Mouse (Mus musculus) forebrain, postnatal 0 days (tissue): ENCODE data around the gene Ly6g6d. TPM values are rescaled to one million over a fixed set of nuclear protein-coding genes. Genes with fewer than 3 reads are reported as not detected.
"Not testable (repeated sequence)": the region's sequence is repeated elsewhere in the genome, so short reads cannot be mapped to it uniquely, and the experiment has no call there.

Experiments
- ATAC-seq: fragments of 200-750 bp; cut with Nextera tagmentation; 2 replicates; pipeline ENCODE4 v1.8.0; 2017; ENCODE audit warnings: mild to moderate bottlenecking, moderate library complexity
- DNase-seq: peaks from one replicate; pipeline ENCODE4 v3.0.0-alpha.2; 2015
- H3K27ac ChIP-seq: fragments of 300-500 bp; sonication (generic); 2 replicates; pipeline ENCODE4 v1.5.1; 2014; ENCODE audit warnings: low read depth, mild to moderate bottlenecking, antibody characterized with exemption, low read length, moderate library complexity, mixed read lengths
- H3K27me3 ChIP-seq: fragments of 300-500 bp; sonication (generic); 2 replicates; pipeline ENCODE4 v1.6.1; 2014; ENCODE audit warnings: mild to moderate bottlenecking, low read length, mixed read lengths; ENCODE audit not compliant: insufficient read depth
- H3K36me3 ChIP-seq: fragments of 300-500 bp; sonication (generic); 2 replicates; pipeline ENCODE4 v1.6.1; 2014; ENCODE audit warnings: mild to moderate bottlenecking, moderate library complexity; ENCODE audit not compliant: insufficient read depth
- H3K4me1 ChIP-seq: fragments of 300-500 bp; sonication (generic); 2 replicates; pipeline ENCODE4 v1.6.1; 2014; ENCODE audit warnings: antibody characterized with exemption; ENCODE audit not compliant: insufficient read depth
- H3K4me2 ChIP-seq: fragments of 300-500 bp; sonication (generic); 2 replicates; pipeline ENCODE4 v1.6.1; 2014; ENCODE audit warnings: low read depth, mild to moderate bottlenecking, moderate library complexity
- H3K4me3 ChIP-seq: fragments of 300-500 bp; sonication (generic); 2 replicates; pipeline ENCODE4 v1.5.1; 2014; ENCODE audit warnings: low read depth, low read length, mixed read lengths
- H3K9ac ChIP-seq: fragments of 300-500 bp; sonication (generic); 2 replicates; pipeline ENCODE4 v1.6.1; 2014; ENCODE audit warnings: mild to moderate bottlenecking
- H3K9me3 ChIP-seq: fragments of 300-500 bp; sonication (generic); 2 replicates; pipeline ENCODE4 v1.6.1; 2016; ENCODE audit warnings: low read length
- CTCF ChIP-seq: sonication (generic); IDR thresholded peaks from 2 replicates; pipeline ENCODE4 v1.5.1; 2016; ENCODE audit warnings: antibody characterized with exemption, control low read depth, low read depth
- WGBS: fragments of 180-500 bp; shearing (Covaris S2); extraction: QIAGEN DNeasy Blood & Tissue Kit; methylation state at CpG from one replicate; pipeline ENCODE4 v1.1.7; 2014; 5-methylcytosine and 5-hydroxymethylcytosine counted together
- polyA plus RNA-seq: library from polyadenylated mRNA; unstranded; fragments of >200 nt; fragmentation: Nextera tagmentation; extraction: Ambion mirVana; gene quantifications from 2 replicates; pipeline ENCODE4 v1.2.1, GENCODE M21; 2015
- total RNA-seq: library from RNA; depleted of rRNA; stranded (reverse); fragments of >200 nt; gene quantifications from 2 replicates; pipeline ENCODE4 v1.2.3, GENCODE M21; 2014

The Ly6g6d gene
- total and polyA plus RNA-seq, 2 experiments from 2014 or later: 1.6 TPM; not detected in 1

GRCm38 (mm10) chr17:35039121-35039873, 38.6 kb downstream of the Ly6g6d start:
- Histone ChIP-seq H3K27me3 (no peaks in the 10 kb centered on the region), H3K9me3 (no peaks in the 10 kb centered on the region), H3K36me3 (no peaks in the 10 kb centered on the region), H3K4me3 (no peak overlapping the region), H3K27ac (no peak overlapping the region), H3K4me2 (no peak overlapping the region), H3K4me1 (no peaks in the 10 kb centered on the region), H3K9ac (no peak overlapping the region)
- TF ChIP-seq CTCF: no peak
- ATAC-seq (peak; percentile 45; the same call in 1 of the 2 replicates), DNase-seq (no peak)
- WGBS: 72% methylated on average over 11 of the region's 11 CpGs

DNA sequence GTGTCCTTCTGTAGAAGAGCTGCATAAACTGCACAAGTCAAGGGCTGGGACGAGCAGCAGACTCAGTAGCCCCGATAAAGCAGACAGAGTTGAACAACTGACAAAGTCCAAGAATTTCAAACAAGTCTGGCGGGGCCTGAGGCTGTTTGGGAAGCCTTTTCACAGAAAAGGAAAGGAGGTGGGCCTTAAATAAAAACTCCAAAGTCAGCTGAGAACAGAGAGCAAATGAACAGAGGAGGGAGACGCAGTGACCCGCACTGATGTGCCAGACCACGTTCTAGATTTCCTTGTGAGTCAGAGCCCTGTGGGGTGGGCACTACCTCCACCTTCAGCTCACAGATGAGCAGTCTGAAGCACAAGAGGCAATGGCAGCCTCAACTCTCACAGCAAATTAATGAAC, 43.0 kb downstream of the Ly6g6d start:
- 76% methylated on average over 6 of the region's 6 CpGs for WGBS
- Histone ChIP-seq H3K27me3 (no peaks in the 10 kb centered on the region), H3K9me3 (no peaks in the 10 kb centered on the region), H3K4me3 (no peak overlapping the region), H3K9ac (no peak overlapping the region), H3K4me1 (no peaks in the 10 kb centered on the region), H3K4me2 (no peak overlapping the region), H3K27ac (no peak overlapping the region), H3K36me3 (no peaks in the 10 kb centered on the region)
- ATAC-seq (no peak), DNase-seq (no peak)
- no peak for TF ChIP-seq CTCF

- WGBS: 75% methylated on average over 1 of the region's 1 CpGs
- not testable (repeated sequence) for H3K36me3 ChIP-seq, ATAC-seq, H3K27ac ChIP-seq, H3K4me3 ChIP-seq, H3K27me3 ChIP-seq, H3K4me2 ChIP-seq, H3K9ac ChIP-seq, H3K9me3 ChIP-seq, DNase-seq, H3K4me1 ChIP-seq
These were observed 44.2 kb downstream of the Ly6g6d start for GRCm38 (mm10) chr17:35033703-35034102.

GRCm38 (mm10) chr17:35032323-35032870, 45.5 kb downstream of the Ly6g6d start:
- Histone ChIP-seq H3K9me3 (no peaks in the 10 kb centered on the region), H3K9ac (no peak overlapping the region), H3K4me3 (no peak overlapping the region), H3K4me1 (no peaks in the 10 kb centered on the region), H3K36me3 (no peaks in the 10 kb centered on the region), H3K4me2 (no peak overlapping the region), H3K27me3 (no peaks in the 10 kb centered on the region), H3K27ac (no peak overlapping the region)
- DNase-seq (no peak), ATAC-seq (no peak)
- WGBS: 78% methylated on average over 8 of the region's 8 CpGs
- 0 out of 2 replicates have a peak, but pooled peaks have one; percentile 5 for TF ChIP-seq CTCF

DNA sequence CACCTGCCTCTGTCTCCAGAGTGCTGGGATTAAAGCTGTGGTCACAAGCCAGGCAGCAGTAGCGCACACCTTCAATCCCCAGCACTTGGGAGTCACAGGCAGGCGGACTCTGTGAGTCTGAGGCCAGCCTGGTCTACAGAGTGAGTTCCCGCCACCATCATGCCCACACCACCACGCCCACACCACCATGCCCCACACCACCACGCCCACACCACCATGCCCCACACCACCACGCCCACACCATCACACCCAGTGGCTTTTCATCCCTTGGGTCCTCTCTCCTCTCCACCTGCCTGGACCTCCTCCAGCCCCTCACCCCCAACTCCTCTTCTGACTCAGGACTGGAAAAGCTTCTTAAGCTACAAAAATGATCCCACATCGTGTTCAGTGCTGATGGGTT, 46.0 kb downstream of the Ly6g6d start:
- H3K4me2 ChIP-seq: no peak overlapping the region
- no peak for DNase-seq
- H3K4me3 ChIP-seq: no peak overlapping the region
- H3K27ac ChIP-seq: no peak overlapping the region
- no peak overlapping the region for H3K9ac ChIP-seq
- no peaks in the 10 kb centered on the region for H3K9me3 ChIP-seq
- no peaks in the 10 kb centered on the region for H3K27me3 ChIP-seq
- no peaks in the 10 kb centered on the region for H3K36me3 ChIP-seq
- no peaks in the 10 kb centered on the region for H3K4me1 ChIP-seq
- 87% methylated on average over 7 of the region's 7 CpGs for whole genome bisulfite sequencing
- TF ChIP-seq CTCF: no peak
- ATAC-seq: no peak

GRCm38 (mm10) chr17:35031272-35031671, 46.6 kb downstream of the Ly6g6d start:
- no peak for ATAC-seq
- TF ChIP-seq CTCF: no peak
- Histone ChIP-seq H3K4me2 (no peak overlapping the region), H3K4me3 (no peak overlapping the region), H3K36me3 (no peaks in the 10 kb centered on the region), H3K27ac (no peak overlapping the region), H3K4me1 (no peaks in the 10 kb centered on the region), H3K27me3 (no peaks in the 10 kb centered on the region), H3K9me3 (no peaks in the 10 kb centered on the region), H3K9ac (no peak overlapping the region)
- 88% methylated on average over 11 of the region's 11 CpGs for WGBS
- no peak for DNase-seq
